Mouse (Mus musculus): ENCODE measurements around the gene Tnfaip8l1. TPM values are rescaled to one million over a fixed set of nuclear protein-coding genes. Genes with fewer than 3 reads are reported as not detected.

The Tnfaip8l1 gene
- polyA plus RNA-seq, 1 experiment from 2014 or later: 11.4 TPM

- WGBS: under 1% methylated on average over 61 of the region's 78 CpGs
- Histone ChIP-seq H3K27ac (ENCODE audit: low read depth, low read length) (peak within 1 kb of the TSS; percentile 86), H3K9me3 (ENCODE audit: control insufficient read depth, low read length) (no peaks in the 10 kb centered on the region), H3K9ac (ENCODE audit: low read depth, low read length) (peak within 1 kb of the TSS; percentile 92), H3K4me3 (ENCODE audit: low read length) (peak within 1 kb of the TSS; percentile 72), H3K27me3 (ENCODE audit: control insufficient read depth, insufficient read depth, low read length) (no peaks in the 10 kb centered on the region), H3K36me3 (ENCODE audit: control insufficient read depth, insufficient read depth, low read length) (no peaks in the 10 kb centered on the region; the same call in 1 of the 2 replicates), H3K4me1 (ENCODE audit: control insufficient read depth, insufficient read depth, low read length) (peaks cover 10% of the 10 kb centered on the region), H3K4me2 (replicated peaks; ENCODE audit: low read depth, low read length) (peak within 1 kb of the TSS; percentile 75)
- peak; percentile 99 for ATAC-seq (ENCODE audit: low FRiP score, low TSS enrichment)
Measured at GRCm38 (mm10) chr17:56218377-56219191, 56.3 kb downstream of the Tnfaip8l1 start, which contains the start of gene Dpp9. Dpp9 (minus strand) TSS chr17:56218905.

DNA sequence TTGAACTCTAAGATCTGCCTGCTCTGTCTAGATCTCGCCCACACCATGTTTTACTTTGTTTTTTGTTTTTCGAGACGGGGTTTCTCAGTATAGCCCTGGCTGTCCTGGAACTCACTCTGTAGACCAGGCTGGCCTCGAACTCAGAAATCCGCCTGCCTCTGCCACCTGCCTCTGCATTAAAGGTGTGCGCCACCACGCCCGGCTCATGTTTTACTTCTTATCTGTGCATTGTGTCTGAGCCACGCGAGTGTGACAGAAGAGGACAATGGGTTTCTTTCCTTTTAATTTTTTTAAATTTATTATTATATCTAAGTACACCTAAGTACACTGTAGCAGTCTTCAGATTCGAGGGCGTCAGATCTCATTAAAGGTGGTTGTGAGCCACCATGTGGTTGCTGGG is 57.0 kb downstream of the Tnfaip8l1 start:
- 47% methylated on average over 12 of the region's 12 CpGs for WGBS
- H3K9ac ChIP-seq (ENCODE audit: low read depth, low read length): peak overlapping the region; percentile 92
- 0 out of 2 replicates have a peak, but pooled peaks have one; percentile 24 for ATAC-seq (ENCODE audit: low FRiP score, low TSS enrichment)

GRCm38 (mm10) chr17:56219805-56220204 is 57.5 kb downstream of the Tnfaip8l1 start:
- H3K9me3 ChIP-seq (ENCODE audit: control insufficient read depth, low read length): no peaks in the 10 kb centered on the region
- H3K9ac ChIP-seq (ENCODE audit: low read depth, low read length): no peak overlapping the region
- WGBS: 63% methylated on average over 3 of the region's 3 CpGs
- H3K27me3 ChIP-seq (ENCODE audit: control insufficient read depth, insufficient read depth, low read length): no peaks in the 10 kb centered on the region
- peak overlapping the region; percentile 72; the same call in 1 of the 2 replicates for H3K4me3 ChIP-seq (ENCODE audit: low read length)
- no peak for ATAC-seq (ENCODE audit: low FRiP score, low TSS enrichment)
- no peak overlapping the region for H3K27ac ChIP-seq (ENCODE audit: low read depth, low read length)
- H3K4me1 ChIP-seq (ENCODE audit: control insufficient read depth, insufficient read depth, low read length): peaks cover 10% of the 10 kb centered on the region
- no peaks in the 10 kb centered on the region; the same call in 1 of the 2 replicates for H3K36me3 ChIP-seq (ENCODE audit: control insufficient read depth, insufficient read depth, low read length)
- H3K4me2 ChIP-seq (replicated peaks; ENCODE audit: low read depth, low read length): no peak overlapping the region

More for the DNA sequence above, 57.0 kb downstream of the Tnfaip8l1 start:
- H3K27me3 ChIP-seq (ENCODE audit: control insufficient read depth, insufficient read depth, low read length): no peaks in the 10 kb centered on the region
- peak overlapping the region; percentile 86; the same call in 1 of the 2 replicates for H3K27ac ChIP-seq (ENCODE audit: low read depth, low read length)
- peak overlapping the region; percentile 72 for H3K4me3 ChIP-seq (ENCODE audit: low read length)
- no peaks in the 10 kb centered on the region for H3K9me3 ChIP-seq (ENCODE audit: control insufficient read depth, low read length)
- no peaks in the 10 kb centered on the region; the same call in 1 of the 2 replicates for H3K36me3 ChIP-seq (ENCODE audit: control insufficient read depth, insufficient read depth, low read length)
- peaks cover 10% of the 10 kb centered on the region for H3K4me1 ChIP-seq (ENCODE audit: control insufficient read depth, insufficient read depth, low read length)
- H3K4me2 ChIP-seq (replicated peaks; ENCODE audit: low read depth, low read length): peak overlapping the region; percentile 75

Small RNA genes within 50 kb of the gene (microRNA-seq; reads per million reads assigned to microRNA genes)
- not detected for gene Gm44397

Other genes starting within 250 kb of the Tnfaip8l1 start
- gene Zfp119b, start 213.0 kb upstream of the Tnfaip8l1 start, polyA plus RNA-seq (2014; fragmentation: Nextera tagmentation; extraction: Ambion mirVana): 6.8 and 6.9 TPM in 2 replicates
- 2.0 and 2.2 TPM in 2 replicates for gene Ebi3, start 209.8 kb upstream of the Tnfaip8l1 start, polyA plus RNA-seq (2014; fragmentation: Nextera tagmentation; extraction: Ambion mirVana)
- gene Yju2, start 203.4 kb upstream of the Tnfaip8l1 start, polyA plus RNA-seq (2014; fragmentation: Nextera tagmentation; extraction: Ambion mirVana): 24.3 and 27.9 TPM in 2 replicates
- gene Shd, start 192.0 kb upstream of the Tnfaip8l1 start, polyA plus RNA-seq (2014; fragmentation: Nextera tagmentation; extraction: Ambion mirVana): 22.3 and 27.0 TPM in 2 replicates
- gene Fsd1, start 176.0 kb upstream of the Tnfaip8l1 start, polyA plus RNA-seq (2014; fragmentation: Nextera tagmentation; extraction: Ambion mirVana): 20.7 and 25.7 TPM in 2 replicates
- gene Stap2, start 156.9 kb upstream of the Tnfaip8l1 start, polyA plus RNA-seq (2014; fragmentation: Nextera tagmentation; extraction: Ambion mirVana): 13.7 and 14.6 TPM in 2 replicates
- gene Mpnd, start 156.8 kb upstream of the Tnfaip8l1 start, polyA plus RNA-seq (2014; fragmentation: Nextera tagmentation; extraction: Ambion mirVana): 110 and 112 TPM in 2 replicates
- 145 and 155 TPM in 2 replicates for gene Sh3gl1, start 125.8 kb upstream of the Tnfaip8l1 start, polyA plus RNA-seq (2014; fragmentation: Nextera tagmentation; extraction: Ambion mirVana)
- gene Chaf1a, start 122.0 kb upstream of the Tnfaip8l1 start, polyA plus RNA-seq (2014; fragmentation: Nextera tagmentation; extraction: Ambion mirVana): 14.1 and 25.4 TPM in 2 replicates
- 34.4 and 42.8 TPM in 2 replicates for gene Ubxn6, start 87.4 kb upstream of the Tnfaip8l1 start, polyA plus RNA-seq (2014; fragmentation: Nextera tagmentation; extraction: Ambion mirVana)
- gene Hdgfl2, start 82.8 kb upstream of the Tnfaip8l1 start, polyA plus RNA-seq (2014; fragmentation: Nextera tagmentation; extraction: Ambion mirVana): 85.1 and 118 TPM in 2 replicates
- 0.08 and 0.17 TPM in 2 replicates for gene Plin4, start 52.7 kb upstream of the Tnfaip8l1 start, polyA plus RNA-seq (2014; fragmentation: Nextera tagmentation; extraction: Ambion mirVana)
- 1.1 and 1.3 TPM in 2 replicates for gene Plin5, start 44.9 kb upstream of the Tnfaip8l1 start, polyA plus RNA-seq (2014; fragmentation: Nextera tagmentation; extraction: Ambion mirVana)
- gene Lrg1, start 40.5 kb upstream of the Tnfaip8l1 start, polyA plus RNA-seq (2014; fragmentation: Nextera tagmentation; extraction: Ambion mirVana): not detected in 2 replicates
- gene Sema6b, start 22.1 kb upstream of the Tnfaip8l1 start, polyA plus RNA-seq (2014; fragmentation: Nextera tagmentation; extraction: Ambion mirVana): 1.4 TPM in 2 replicates
- gene Mydgf, start 21.4 kb downstream of the Tnfaip8l1 start, polyA plus RNA-seq (2014; fragmentation: Nextera tagmentation; extraction: Ambion mirVana): 80.5 and 89.2 TPM in 2 replicates
- gene Dpp9, start 56.4 kb downstream of the Tnfaip8l1 start, polyA plus RNA-seq (2014; fragmentation: Nextera tagmentation; extraction: Ambion mirVana): 31.5 and 40.3 TPM in 2 replicates
- gene Fem1a, start 94.3 kb downstream of the Tnfaip8l1 start, polyA plus RNA-seq (2014; fragmentation: Nextera tagmentation; extraction: Ambion mirVana): 10.5 and 14.3 TPM in 2 replicates
- gene Ticam1, start 114.3 kb downstream of the Tnfaip8l1 start, polyA plus RNA-seq (2014; fragmentation: Nextera tagmentation; extraction: Ambion mirVana): 4.1 and 7.2 TPM in 2 replicates
- gene Plin3, start 130.4 kb downstream of the Tnfaip8l1 start, polyA plus RNA-seq (2014; fragmentation: Nextera tagmentation; extraction: Ambion mirVana): 65.2 and 68.7 TPM in 2 replicates
- gene Arrdc5, start 137.8 kb downstream of the Tnfaip8l1 start, polyA plus RNA-seq (2014; fragmentation: Nextera tagmentation; extraction: Ambion mirVana): not detected in 2 replicates
- gene Uhrf1, start 140.8 kb downstream of the Tnfaip8l1 start, polyA plus RNA-seq (2014; fragmentation: Nextera tagmentation; extraction: Ambion mirVana): 104 and 143 TPM in 2 replicates
- gene Kdm4b, start 163.6 kb downstream of the Tnfaip8l1 start, polyA plus RNA-seq (2014; fragmentation: Nextera tagmentation; extraction: Ambion mirVana): 22.9 and 33.3 TPM in 2 replicates